Mouse (Mus musculus) midbrain, embryonic 14.5 days (tissue): Measurements from ENCODE around the gene Fam198b. TPM values are rescaled to one million over a fixed set of nuclear protein-coding genes. Genes with fewer than 3 reads are reported as not detected.

ENCODE experiments used
- ATAC-seq: fragments of 200-750 bp; cut with Nextera tagmentation; 2 replicates; pipeline ENCODE4 v1.8.0; 2017; ENCODE audit warnings: moderate number of reproducible peaks, moderate library complexity; ENCODE audit not compliant: low FRiP score, low TSS enrichment
- DNase-seq: peaks from one replicate; pipeline ENCODE4 v3.0.0-alpha.2; 2015
- H3K27ac ChIP-seq: fragments of 300-500 bp; sonication (generic); replicated peaks from 2 replicates; pipeline ENCODE4 v1.5.1; 2014; ENCODE audit warnings: mild to moderate bottlenecking, low read depth, low read length, moderate library complexity
- H3K27me3 ChIP-seq: fragments of 300-500 bp; sonication (generic); 2 replicates; pipeline ENCODE4 v1.6.1; 2014; ENCODE audit warnings: low read length, control low read depth, mixed read lengths; ENCODE audit not compliant: control insufficient read depth, insufficient read depth
- H3K36me3 ChIP-seq: fragments of 300-500 bp; sonication (generic); 2 replicates; pipeline ENCODE4 v1.6.1; 2014; ENCODE audit warnings: low read length, control low read depth; ENCODE audit not compliant: control insufficient read depth, insufficient read depth
- H3K4me1 ChIP-seq: fragments of 300-500 bp; sonication (generic); 2 replicates; pipeline ENCODE4 v1.6.1; 2014; ENCODE audit warnings: mild to moderate bottlenecking, antibody characterized with exemption, low read length, control low read depth; ENCODE audit not compliant: control insufficient read depth, insufficient read depth
- H3K4me2 ChIP-seq: fragments of 300-500 bp; sonication (generic); 2 replicates; pipeline ENCODE4 v1.6.1; 2014; ENCODE audit warnings: mild to moderate bottlenecking, low read length, moderate library complexity
- H3K4me3 ChIP-seq: fragments of 300-500 bp; sonication (generic); replicated peaks from 2 replicates; pipeline ENCODE4 v1.5.1; 2014; ENCODE audit warnings: low read depth, low read length
- H3K9ac ChIP-seq: fragments of 300-500 bp; sonication (generic); replicated peaks from 2 replicates; pipeline ENCODE4 v1.6.1; 2014; ENCODE audit warnings: mild to moderate bottlenecking, low read length, moderate library complexity
- H3K9me3 ChIP-seq: fragments of 300-500 bp; sonication (generic); 2 replicates; pipeline ENCODE4 v1.6.1; 2016; ENCODE audit warnings: low read length, control low read depth, mixed read lengths; ENCODE audit not compliant: control insufficient read depth
- WGBS: fragments of 180-500 bp; shearing (Covaris S2); extraction: QIAGEN DNeasy Blood & Tissue Kit; methylation state at CpG from one replicate; pipeline ENCODE4 v1.1.7; 2014; 5-methylcytosine and 5-hydroxymethylcytosine counted together
- polyA plus RNA-seq: library from polyadenylated mRNA; unstranded; fragments of >200 nt; fragmentation: Nextera tagmentation; extraction: Ambion mirVana; gene quantifications from 2 replicates; pipeline ENCODE4 v1.2.1, GENCODE M21; 2014

The Fam198b gene
- polyA plus RNA-seq, 1 experiment from 2014 or later, result 0.72 TPM

DNA sequence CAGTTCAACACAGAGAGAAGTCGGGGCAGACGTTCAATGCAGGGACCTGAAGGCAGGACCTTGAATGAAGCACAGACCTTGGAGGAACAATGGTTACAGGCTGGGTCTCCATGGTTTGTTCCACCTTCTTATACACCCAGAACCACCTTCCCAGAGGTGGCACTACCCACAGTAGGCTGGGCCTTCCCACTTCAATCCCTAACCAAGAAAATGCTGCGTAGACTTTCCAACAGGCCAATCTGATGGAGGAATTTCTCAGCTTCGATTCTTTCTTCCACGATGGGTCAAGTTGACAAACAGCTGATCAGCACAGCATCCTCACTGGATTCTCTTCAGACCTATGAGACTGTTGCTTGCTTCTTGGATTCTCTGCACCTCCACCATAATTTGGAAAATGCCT lies 8.9 kb upstream of the Fam198b start:
- no peak for ATAC-seq
- Histone ChIP-seq H3K9ac (no peak overlapping the region), H3K9me3 (no peaks in the 10 kb centered on the region), H3K27ac (no peak overlapping the region), H3K4me2 (no peak overlapping the region), H3K4me3 (no peak overlapping the region), H3K4me1 (no peaks in the 10 kb centered on the region; the same call in 1 of the 2 replicates), H3K36me3 (no peaks in the 10 kb centered on the region), H3K27me3 (no peaks in the 10 kb centered on the region)
- WGBS, result 94% methylated on average over 5 of the region's 5 CpGs
- DNase-seq, result no peak

DNA sequence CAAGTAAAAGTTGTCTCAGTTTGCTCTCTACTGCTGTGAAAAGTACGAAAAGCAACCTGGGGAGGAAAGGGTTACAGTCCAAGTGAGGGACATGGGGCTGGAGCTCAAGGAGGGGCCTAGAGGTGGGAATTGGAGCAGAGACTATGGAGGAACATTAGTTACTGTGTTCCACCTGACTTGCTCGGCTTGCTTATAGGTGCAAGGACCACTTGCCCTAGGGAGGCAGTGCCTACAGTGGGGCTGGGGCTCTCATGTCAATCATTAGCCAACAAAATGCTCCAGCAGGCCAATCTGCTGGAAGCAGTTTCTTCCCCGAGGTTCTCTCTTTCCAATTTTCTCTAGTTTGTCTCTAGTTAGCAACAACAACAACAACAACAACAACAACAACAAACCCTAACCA lies 6.0 kb upstream of the Fam198b start:
- DNase-seq (no peak), ATAC-seq (no peak)
- Histone ChIP-seq H3K9me3 (no peaks in the 10 kb centered on the region), H3K4me1 (no peaks in the 10 kb centered on the region; the same call in 1 of the 2 replicates), H3K27ac (no peak overlapping the region), H3K9ac (no peak overlapping the region), H3K27me3 (no peaks in the 10 kb centered on the region), H3K36me3 (no peaks in the 10 kb centered on the region), H3K4me2 (no peak overlapping the region), H3K4me3 (no peak overlapping the region)
- WGBS, result 71% methylated on average over 3 of the region's 3 CpGs

DNA sequence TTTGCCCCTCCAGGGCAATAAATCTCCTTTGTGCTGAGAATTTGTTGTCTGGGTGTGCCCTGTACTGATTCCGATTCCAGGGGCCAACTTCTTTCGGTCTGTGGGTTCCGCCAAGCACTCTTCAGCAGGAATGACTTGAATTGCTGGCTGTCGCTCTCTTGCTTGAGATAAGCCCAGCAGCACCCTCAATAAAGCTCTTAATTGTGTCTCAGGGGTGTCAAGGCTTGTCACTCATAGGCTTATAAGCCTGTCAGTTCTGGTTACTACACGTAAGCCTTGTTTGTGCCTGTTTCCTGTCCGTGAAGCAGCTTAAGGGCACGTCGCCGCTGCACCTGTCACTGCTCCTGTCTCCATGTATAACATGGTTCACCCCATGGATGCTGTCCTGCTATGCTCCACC lies 5.1 kb upstream of the Fam198b start:
- H3K9me3 ChIP-seq, result no peaks in the 10 kb centered on the region
- H3K27ac ChIP-seq, result no peak overlapping the region; the same call in 1 of the 2 replicates

DNA sequence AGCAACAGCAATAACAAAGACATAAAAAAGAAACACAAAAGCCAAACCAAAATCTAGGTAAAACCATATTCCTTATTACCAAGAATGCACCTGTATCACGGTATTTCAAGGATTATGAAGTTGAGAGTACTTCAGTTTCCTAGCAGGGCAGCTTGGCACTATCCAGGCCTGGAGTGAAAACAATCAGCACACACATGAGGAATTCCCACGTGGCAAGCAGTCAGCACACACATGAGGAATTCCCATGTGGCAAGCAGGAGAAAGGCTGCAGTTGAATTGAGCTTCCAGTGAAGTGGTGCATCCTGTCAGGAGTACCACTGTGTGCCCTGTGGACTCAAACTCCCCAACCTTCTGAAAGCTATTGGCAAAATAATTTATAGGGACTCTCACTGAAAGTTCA lies 2.7 kb upstream of the Fam198b start:
- H3K27ac ChIP-seq, result no peak overlapping the region
- DNase-seq (no peak), ATAC-seq (no peak)
- WGBS, result 59% methylated on average over 2 of the region's 2 CpGs
- H3K9me3 ChIP-seq, result no peaks in the 10 kb centered on the region
- no peaks in the 10 kb centered on the region for H3K27me3 ChIP-seq
- no peaks in the 10 kb centered on the region; the same call in 1 of the 2 replicates for H3K4me1 ChIP-seq
- H3K36me3 ChIP-seq, result no peaks in the 10 kb centered on the region
- no peak overlapping the region for H3K4me3 ChIP-seq
- no peak overlapping the region for H3K9ac ChIP-seq
- no peak overlapping the region for H3K4me2 ChIP-seq

More for the DNA sequence above, 5.1 kb upstream of the Fam198b start:
- H3K27me3 ChIP-seq, result no peaks in the 10 kb centered on the region
- H3K4me3 ChIP-seq, result no peak overlapping the region
- 19% methylated on average over 9 of the region's 9 CpGs for WGBS
- ATAC-seq (peak; percentile 51; the same call in 1 of the 2 replicates), DNase-seq (peak; percentile 41)
- H3K36me3 ChIP-seq, result no peaks in the 10 kb centered on the region
- no peak overlapping the region for H3K9ac ChIP-seq
- H3K4me1 ChIP-seq, result no peaks in the 10 kb centered on the region; the same call in 1 of the 2 replicates
- peak overlapping the region; percentile 36 for H3K4me2 ChIP-seq

DNA sequence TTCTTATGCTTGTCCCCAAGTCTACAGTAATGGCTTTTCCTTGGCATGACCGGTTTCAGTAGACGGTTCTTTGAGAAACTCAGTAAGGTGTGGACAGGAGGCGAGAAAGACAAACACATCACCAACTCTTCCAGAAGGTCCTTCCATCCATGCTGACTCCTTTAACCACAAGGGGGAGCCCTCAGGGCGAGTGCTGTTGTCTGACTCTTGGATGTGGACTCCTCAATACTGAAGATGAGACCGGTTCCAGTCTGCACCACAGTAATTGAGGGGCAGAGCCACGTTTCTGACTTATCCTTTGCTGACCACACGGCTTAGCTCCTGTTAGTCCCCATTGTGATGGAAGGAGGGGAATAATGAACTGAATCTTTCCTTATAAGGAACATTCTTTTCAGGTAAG lies 1.2 kb upstream of the Fam198b start:
- no peaks in the 10 kb centered on the region for H3K9me3 ChIP-seq
- WGBS, result 52% methylated on average over 7 of the region's 7 CpGs
- no peak overlapping the region for H3K9ac ChIP-seq
- no peak overlapping the region for H3K4me3 ChIP-seq
- H3K27me3 ChIP-seq, result no peaks in the 10 kb centered on the region
- DNase-seq, result peak; percentile 67
- no peak overlapping the region for H3K27ac ChIP-seq
- ATAC-seq, result peak; percentile 15; the same call in 1 of the 2 replicates
- no peaks in the 10 kb centered on the region; the same call in 1 of the 2 replicates for H3K4me1 ChIP-seq
- no peak overlapping the region for H3K4me2 ChIP-seq
- no peaks in the 10 kb centered on the region for H3K36me3 ChIP-seq

DNA sequence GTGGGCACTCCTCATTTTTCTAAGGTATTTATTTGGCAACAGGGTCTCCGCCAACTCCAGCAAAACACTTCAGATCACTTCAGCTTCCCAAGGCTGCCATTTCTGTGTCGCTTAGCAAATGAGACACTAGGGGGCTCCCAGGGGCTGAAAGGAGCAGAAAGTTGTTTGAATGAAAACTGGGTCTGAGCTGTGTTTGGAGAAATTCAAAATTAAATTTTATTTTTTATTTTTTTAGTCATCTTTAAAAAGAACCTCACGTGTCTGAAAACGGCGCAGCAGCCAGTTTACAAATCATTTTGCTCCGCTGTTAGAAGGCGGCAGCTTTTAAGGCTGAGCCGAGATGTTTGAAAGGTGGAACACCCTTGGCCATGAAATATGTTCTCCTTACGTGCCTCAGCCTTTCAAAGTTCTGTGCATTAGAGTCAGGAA lies 442 bp downstream of the Fam198b start:
- 62% methylated on average over 9 of the region's 9 CpGs for WGBS
- Histone ChIP-seq H3K9me3 (no peaks in the 10 kb centered on the region), H3K4me1 (no peaks in the 10 kb centered on the region; the same call in 1 of the 2 replicates), H3K4me3 (no peak overlapping the region), H3K36me3 (no peaks in the 10 kb centered on the region), H3K27ac (no peak overlapping the region), H3K27me3 (no peaks in the 10 kb centered on the region), H3K4me2 (no peak overlapping the region), H3K9ac (no peak overlapping the region)
- ATAC-seq, result no peak
- peak; percentile 74 for DNase-seq

DNA sequence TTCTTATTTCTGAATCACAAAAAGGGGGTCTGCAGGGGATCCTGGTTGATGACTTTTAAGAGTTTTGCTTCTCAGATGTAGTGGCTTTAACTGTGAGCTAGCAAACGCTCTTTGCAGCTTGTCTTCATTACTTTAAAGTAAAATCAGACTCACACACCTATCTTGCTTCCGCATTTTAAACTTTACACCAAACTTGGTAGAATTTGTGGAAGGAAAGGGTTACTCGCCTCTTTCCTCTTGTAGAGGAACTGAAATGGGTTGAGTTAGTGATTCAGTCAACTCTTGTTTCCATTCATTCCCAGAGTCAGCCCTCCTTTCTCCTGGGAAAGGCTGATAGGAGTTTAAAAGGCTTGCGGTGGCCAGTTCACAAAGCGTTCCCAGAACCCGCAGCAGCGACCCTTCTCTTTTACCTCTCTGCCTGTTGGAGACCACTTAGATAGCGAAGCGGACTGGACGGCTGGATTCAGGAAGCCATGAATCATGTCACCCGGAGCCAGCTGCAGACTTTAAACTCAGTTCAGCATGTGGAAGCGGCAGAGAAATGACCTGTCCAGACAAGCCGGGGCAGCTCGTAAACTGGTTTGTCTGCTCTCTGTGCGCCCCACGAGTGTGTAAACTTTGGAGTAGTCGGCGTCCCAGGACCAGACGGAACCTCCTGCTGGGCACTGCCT lies 1.5 kb downstream of the Fam198b start:
- H3K9me3 ChIP-seq, result no peaks in the 10 kb centered on the region
- no peaks in the 10 kb centered on the region for H3K27me3 ChIP-seq
- no peak overlapping the region for H3K9ac ChIP-seq
- 82% methylated on average over 19 of the region's 19 CpGs for WGBS
- H3K27ac ChIP-seq, result no peak overlapping the region
- no peaks in the 10 kb centered on the region for H3K36me3 ChIP-seq
- DNase-seq (no peak), ATAC-seq (no peak)
- no peaks in the 10 kb centered on the region for H3K4me1 ChIP-seq
- no peak overlapping the region for H3K4me3 ChIP-seq
- H3K4me2 ChIP-seq, result no peak overlapping the region

DNA sequence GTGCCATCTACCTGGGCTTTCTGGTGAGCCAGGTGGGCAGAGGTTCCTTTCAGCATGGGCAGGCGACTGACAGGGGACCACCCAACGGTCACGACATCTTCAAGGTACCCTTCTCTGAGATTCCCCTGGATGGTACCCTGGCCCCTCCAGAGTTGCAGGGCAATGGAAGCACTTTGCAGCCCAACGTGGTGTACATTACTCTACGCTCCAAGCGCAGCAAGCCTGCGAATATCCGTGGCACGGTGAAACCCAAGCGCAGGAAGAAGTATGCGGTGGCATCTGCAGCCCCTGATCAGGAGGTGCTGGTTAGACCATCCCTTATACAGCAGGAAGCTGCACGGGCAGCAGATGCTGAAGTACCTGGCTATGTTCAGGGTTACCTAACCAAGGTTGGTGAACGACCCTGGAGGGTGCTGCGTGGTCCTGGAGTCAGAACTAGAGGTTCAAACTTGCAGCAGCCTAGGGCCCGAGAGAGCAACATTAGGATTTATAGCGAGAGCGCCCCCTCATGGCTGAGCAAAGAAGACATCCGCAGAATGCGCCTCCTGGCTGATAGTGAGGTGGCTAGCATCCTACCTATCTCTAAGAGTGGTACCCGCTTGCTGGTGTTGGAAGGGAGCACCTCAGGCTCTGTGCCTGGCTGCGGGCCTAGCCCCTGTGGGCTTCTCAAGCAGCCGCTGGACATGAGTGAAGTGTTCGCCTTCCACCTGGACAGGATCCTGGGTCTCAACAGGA lies 2.2 kb downstream of the Fam198b start:
- Histone ChIP-seq H3K4me3 (no peak overlapping the region), H3K4me1 (no peaks in the 10 kb centered on the region), H3K9ac (no peak overlapping the region), H3K36me3 (no peaks in the 10 kb centered on the region), H3K4me2 (no peak overlapping the region), H3K27ac (peak overlapping the region; percentile 57), H3K27me3 (no peaks in the 10 kb centered on the region), H3K9me3 (no peaks in the 10 kb centered on the region)
- ATAC-seq (peak; percentile 37; the same call in 1 of the 2 replicates), DNase-seq (no peak)
- WGBS, result 92% methylated on average over 23 of the region's 23 CpGs
